Mouse (Mus musculus): ENCODE results near the gene Gdf15. TPM values are rescaled to one million over a fixed set of nuclear protein-coding genes. Genes with fewer than 3 reads are reported as not detected.

Gdf15 gene
- total and polyA plus RNA-seq, 3 experiments = 0.15 to 0.63 TPM; not detected in 1

DNA sequence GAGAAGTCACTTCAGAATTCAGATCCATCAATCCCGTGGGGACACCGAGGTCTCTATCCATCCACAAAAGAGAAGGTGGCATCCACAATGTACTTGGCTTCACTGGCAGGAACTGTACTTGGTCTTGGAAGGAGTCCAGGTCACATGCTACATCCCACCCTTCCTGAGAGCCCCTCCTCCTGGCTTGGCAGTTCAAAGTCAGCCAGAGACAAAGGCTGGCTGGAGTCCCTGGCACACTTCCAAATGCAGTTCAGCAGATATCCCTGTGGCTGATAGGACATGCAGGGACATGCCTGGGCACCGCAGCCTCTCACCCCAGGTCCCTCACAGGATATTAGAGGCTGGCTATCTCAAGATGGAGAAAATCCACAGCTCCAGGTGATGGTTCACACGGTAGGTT, 17.1 kb upstream of the Gdf15 start:
- peak; percentile 94 for DNase-seq (ENCODE audit: low read depth, low spot score)
- Histone ChIP-seq H3K4me3 (ENCODE audit: control insufficient read depth in 1 of 2, insufficient read depth in 1 of 2, low read depth in 2 of 2, low read length in 2 of 2) (no peak overlapping the region), H3K27ac (ENCODE audit: control insufficient read depth, low read depth, low read length) (peak overlapping the region; percentile 70)
- 0 out of 2 replicates have a peak, but pooled peaks have one; percentile 7 for TF ChIP-seq NELFE (IDR thresholded peaks at IDR 0.05; ENCODE audit: low read depth, low read length)
- no peak for TF ChIP-seq POLR2AphosphoS5 (IDR thresholded peaks at IDR 0.05; ENCODE audit: borderline replicate concordance, low read depth, low read length)
- no peak for TF ChIP-seq CHD2 (IDR thresholded peaks at IDR 0.05; ENCODE audit: low read length)
- TF ChIP-seq UBTF (IDR thresholded peaks at IDR 0.05; ENCODE audit: borderline replicate concordance, insufficient read depth, low read depth, low read length) = no peak
- TF ChIP-seq E2F4 (IDR thresholded peaks at IDR 0.05; ENCODE audit: borderline replicate concordance, low read depth, low read length) = no peak
- TF ChIP-seq MAFK (IDR thresholded peaks at IDR 0.05; ENCODE audit: borderline replicate concordance, low read depth, low read length) = no peak
- no peak; the same call in 1 of the 2 replicates for TF ChIP-seq MAZ (IDR thresholded peaks at IDR 0.05; ENCODE audit: low read depth, low read length)
- TF ChIP-seq NRF1 (IDR thresholded peaks at IDR 0.05; ENCODE audit: insufficient read depth, low read depth, low read length, poor library complexity, severe bottlenecking) = no peak
- 0 out of 2 replicates have a peak, but pooled peaks have one; percentile 4 for TF ChIP-seq TBP (IDR thresholded peaks at IDR 0.05; ENCODE audit: low read depth, low read length)
- TF ChIP-seq JUND (IDR thresholded peaks at IDR 0.05; ENCODE audit: low read depth, low read length) = no peak
- TF ChIP-seq SIN3A (IDR thresholded peaks at IDR 0.05; ENCODE audit: low read length) = peak; percentile 55
- no peak for TF ChIP-seq ZMIZ1 (IDR thresholded peaks at IDR 0.05; ENCODE audit: low read depth, low read length)
- peak in 1 of 2 experiments; percentile 50; a peak in 1 of 4 replicates for TF ChIP-seq USF2 (IDR thresholded peaks at IDR 0.05; ENCODE audit: borderline replicate concordance in 1 of 2, insufficient read depth in 1 of 2, low read depth in 1 of 2, low read length in 2 of 2)
- no peak for TF ChIP-seq MEF2A (IDR thresholded peaks at IDR 0.05; ENCODE audit: extremely low read depth, insufficient replicate concordance, low read depth, low read length, poor library complexity, severe bottlenecking)
- TF ChIP-seq RCOR1 (IDR thresholded peaks at IDR 0.05; ENCODE audit: low read depth, low read length) = peak; percentile 64; the same call in 1 of the 2 replicates
- TF ChIP-seq EP300 (IDR thresholded peaks at IDR 0.05; ENCODE audit: low read depth in 1 of 2, low read length in 2 of 2) = peak; percentile 37 to 70
- no peak for TF ChIP-seq ZKSCAN1 (IDR thresholded peaks at IDR 0.05; ENCODE audit: low read depth, low read length)
- peak; percentile 80 for TF ChIP-seq BHLHE40 (IDR thresholded peaks at IDR 0.05; ENCODE audit: borderline replicate concordance, low read depth, low read length)
- peak; percentile 52; the same call in 1 of the 2 replicates for TF ChIP-seq POLR2AphosphoS2 (IDR thresholded peaks at IDR 0.05; ENCODE audit: low read length)
- no peak for TF ChIP-seq ELF1 (IDR thresholded peaks at IDR 0.05; ENCODE audit: low read depth, low read length)
- no peak for TF ChIP-seq SMC3 (IDR thresholded peaks at IDR 0.05; ENCODE audit: low read depth, low read length)
- TF ChIP-seq MXI1 (IDR thresholded peaks at IDR 0.05; ENCODE audit: low read depth, low read length) = peak; percentile 71
- no peak for TF ChIP-seq MYC (IDR thresholded peaks at IDR 0.05; ENCODE audit: low read depth, low read length)
- 0 out of 4 replicates have a peak, but pooled peaks of 1 of the 2 experiments have one; percentile 19 for TF ChIP-seq POLR2A (IDR thresholded peaks at IDR 0.05; ENCODE audit: control insufficient read depth in 1 of 2, insufficient read depth in 1 of 2, low read depth in 1 of 2, low read length in 2 of 2, poor library complexity in 1 of 2)
- no peak for TF ChIP-seq MAX (IDR thresholded peaks at IDR 0.05; ENCODE audit: low read length)
- no peak for TF ChIP-seq MYB (IDR thresholded peaks at IDR 0.05; ENCODE audit: low read depth, low read length)
- no peak for TF ChIP-seq ZNF384 (IDR thresholded peaks at IDR 0.05; ENCODE audit: low read depth, low read length)
- no peak for TF ChIP-seq GABPA (IDR thresholded peaks at IDR 0.05; ENCODE audit: low read depth, low read length)
- TF ChIP-seq ETS1 (IDR thresholded peaks at IDR 0.05; ENCODE audit: low read depth, low read length) = peak; percentile 88
- no peak for TF ChIP-seq RAD21 (IDR thresholded peaks at IDR 0.05; ENCODE audit: low read depth, low read length)
- TF ChIP-seq KAT2A (conservative IDR thresholded peaks at IDR 0.05; ENCODE audit: low read depth, low read length) = no peak
- 0 out of 2 replicates have a peak, but pooled peaks have one; percentile 4 for TF ChIP-seq HCFC1 (IDR thresholded peaks at IDR 0.05; ENCODE audit: low read depth, low read length)
- peak; percentile 18; the same call in 1 of the 2 replicates for TF ChIP-seq TAL1 (IDR thresholded peaks at IDR 0.05; ENCODE audit: low read length)
- peak; percentile 92 for TF ChIP-seq USF1 (IDR thresholded peaks at IDR 0.05; ENCODE audit: low read depth, low read length)
- TF ChIP-seq GATA1 (IDR thresholded peaks at IDR 0.05; ENCODE audit: low read depth, low read length) = peak; percentile 62
- TF ChIP-seq TCF12 (IDR thresholded peaks at IDR 0.05; ENCODE audit: low read depth, low read length) = peak; percentile 61
- TF ChIP-seq CHD1 (IDR thresholded peaks at IDR 0.05; ENCODE audit: low read depth, low read length) = no peak

More for the DNA sequence above, 17.1 kb upstream of the Gdf15 start:
- H3K9me3 ChIP-seq (replicated peaks; ENCODE audit: insufficient read depth, low read length) = no peaks in the 10 kb centered on the region
- H3K79me2 ChIP-seq (ENCODE audit: control insufficient read depth, insufficient read depth, low read length, poor library complexity) = no peaks in the 10 kb centered on the region
- H3K9ac ChIP-seq (ENCODE audit: control insufficient read depth, low read depth, low read length, poor library complexity, severe bottlenecking) = peak overlapping the region; percentile 26
- H3K4me1 ChIP-seq (ENCODE audit: control insufficient read depth in 1 of 2, insufficient read depth in 2 of 2, low read length in 2 of 2) = peaks cover 9 to 30% of the 10 kb centered on the region in 2 experiments
- peaks cover 2 to 24% of the 10 kb centered on the region in 2 experiments; a peak in 3 of 4 replicates for H3K36me3 ChIP-seq (ENCODE audit: control insufficient read depth in 1 of 2, insufficient read depth in 2 of 2, low read length in 2 of 2)
- H3K27me3 ChIP-seq (ENCODE audit: control insufficient read depth in 1 of 2, insufficient read depth in 2 of 2, low read length in 2 of 2) = no peaks in the 10 kb centered on the region

All from MEL (cell line).